Mouse (Mus musculus) brain, embryonic 14.5 days (tissue): ENCODE measurements around the gene Ap1b1.

Experiments used
- CTCF ChIP-seq: fragments of 200-500 bp; IDR thresholded peaks from 2 replicates; pipeline ENCODE4 v1.5.1; 2012; ENCODE audit warnings: inconsistent platforms, mild to moderate bottlenecking, moderate library complexity, borderline replicate concordance; ENCODE audit not compliant: insufficient read depth, insufficient read length; ENCODE audit errors: extremely low read depth
- POLR2A ChIP-seq: fragments of 200-500 bp; IDR thresholded peaks from 2 replicates; pipeline ENCODE4 v1.6.1; 2012; ENCODE audit warnings: mild to moderate bottlenecking, inconsistent platforms, borderline replicate concordance; ENCODE audit not compliant: poor library complexity, insufficient read depth, insufficient read length, severe bottlenecking; ENCODE audit errors: extremely low read depth

DNA sequence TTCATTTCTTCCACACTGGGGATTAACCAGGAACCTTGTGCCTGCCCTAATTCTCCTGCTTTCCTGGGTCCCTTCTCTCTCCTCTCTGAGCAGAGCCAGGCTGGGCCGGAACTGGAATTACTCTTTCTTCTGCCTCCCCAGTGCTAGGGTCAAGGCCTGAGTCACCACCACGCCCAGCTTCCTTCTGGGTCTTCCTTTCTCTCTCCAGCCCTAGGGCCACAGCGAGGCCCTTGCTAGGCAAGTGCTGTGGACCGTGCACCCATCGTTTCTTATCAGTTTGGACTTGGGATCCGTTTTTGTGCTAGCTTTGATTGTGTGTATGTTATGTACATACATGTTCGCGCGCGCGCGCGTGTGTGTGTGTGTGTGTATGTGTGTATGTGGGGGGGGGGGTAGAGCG, 67.5 kb downstream of the Ap1b1 start:
- TF ChIP-seq CTCF (no peak), POLR2A (no peak)
